Comparison of ENCODE assay signal across 8 mouse cellular contexts in the genomic region with DNA sequence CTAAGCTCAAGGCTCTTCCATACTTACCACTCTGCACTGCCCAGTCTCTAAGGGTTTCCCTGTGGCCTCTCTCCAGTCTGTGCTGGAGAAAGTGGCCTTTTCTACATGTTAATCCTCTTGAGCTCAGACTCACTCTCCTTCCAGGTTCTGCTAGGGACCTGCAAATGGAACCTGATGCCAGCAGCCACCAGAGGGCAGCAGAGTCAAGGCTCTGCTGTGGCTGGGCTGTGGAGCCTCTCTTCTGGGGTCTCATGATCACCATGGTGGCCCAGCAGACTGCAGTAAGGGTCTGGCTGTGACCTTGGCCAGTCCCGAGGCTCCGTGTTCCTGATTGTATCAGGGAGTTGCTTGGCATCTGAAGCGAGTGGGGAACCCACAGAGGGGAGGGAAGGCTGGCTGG. TPM values are rescaled to one million over a fixed set of nuclear protein-coding genes. Genes with fewer than 3 reads are reported as not detected.
DNase-seq lines count a peak whose midpoint lies in the region; ATAC-seq and TF ChIP-seq lines count a peak whose summit lies in the region.

No protein-coding gene starts in this region.

- H3K79me2 ChIP-seq in liver, adult 2 months (ENCODE audit: control insufficient read depth, insufficient read depth, low read length), result no peaks in the 10 kb centered on the region

- H3K27me3 ChIP-seq in hindbrain, embryonic 11.5 days (ENCODE audit: control insufficient read depth, insufficient read depth, low read length), result no peaks in the 10 kb centered on the region
- 0 out of 2 replicates have a peak, but pooled peaks cover 3% of the 10 kb centered on the region for H3K27me3 ChIP-seq in liver, adult 2 months (ENCODE audit: control insufficient read depth, insufficient read depth, low read length)

- H3K9ac ChIP-seq in hindbrain, embryonic 11.5 days (ENCODE audit: low read depth, low read length), result no peak overlapping the region; the same call in 1 of the 2 replicates
- no peak overlapping the region for H3K9ac ChIP-seq in liver, adult 2 months (ENCODE audit: low read depth, low read length)

- TF ChIP-seq POLR2A in liver, adult 2 months (IDR thresholded peaks at IDR 0.05; ENCODE audit: extremely low read depth, insufficient read depth, low read length), result no peak

- DNase-seq in layer of hippocampus, adult 2 months (ENCODE audit: low spot score in 2 of 2), result peak; percentile 13 to 59
- no peak for DNase-seq in layer of hippocampus, adult 9-10 months (ENCODE audit: low spot score)
- DNase-seq in ZHBTc4 (ENCODE audit: low read depth, low spot score), result peak; percentile 79
- peak; percentile 87 for DNase-seq in embryo, embryonic 10.5 days (ENCODE audit: low spot score)
- DNase-seq in hindbrain, embryonic 11.5 days (ENCODE audit: low spot score), result peak; percentile 90
- peak; percentile 22 for DNase-seq in liver, adult 2 months (ENCODE audit: extremely low read depth, low read depth, low spot score)
- peak; percentile 90 for DNase-seq in retina, embryonic 14.5 days (ENCODE audit: low spot score)
- DNase-seq in spleen, adult 12 weeks (ENCODE audit: low spot score), result no peak

- no peaks in the 10 kb centered on the region for H3K36me3 ChIP-seq in hindbrain, embryonic 11.5 days (ENCODE audit: control insufficient read depth, insufficient read depth, low read length)
- no peaks in the 10 kb centered on the region for H3K36me3 ChIP-seq in liver, adult 2 months (ENCODE audit: control insufficient read depth, insufficient read depth, low read length)

- TF ChIP-seq CTCF in layer of hippocampus, adult 2 months (conservative IDR thresholded peaks at IDR 0.05), result peak; percentile 96
- peak; percentile 90 for TF ChIP-seq CTCF in liver, adult 2 months (IDR thresholded peaks at IDR 0.05; ENCODE audit: low read depth, low read length)

- H3K4me3 ChIP-seq in layer of hippocampus, adult 2 months, result no peak overlapping the region
- no peak overlapping the region for H3K4me3 ChIP-seq in hindbrain, embryonic 11.5 days (ENCODE audit: low read depth, low read length)
- no peak overlapping the region for H3K4me3 ChIP-seq in liver, adult 2 months (ENCODE audit: insufficient read depth, low read depth, low read length)

- no peaks in the 10 kb centered on the region for H3K9me3 ChIP-seq in hindbrain, embryonic 11.5 days (ENCODE audit: control insufficient read depth, low read length)

- ATAC-seq in hindbrain, embryonic 11.5 days (ENCODE audit: low FRiP score), result peak; percentile 22; the same call in 1 of the 2 replicates

- H3K4me2 ChIP-seq in hindbrain, embryonic 11.5 days (replicated peaks; ENCODE audit: low read depth, low read length), result no peak overlapping the region

- H3K4me1 ChIP-seq in hindbrain, embryonic 11.5 days (replicated peaks; ENCODE audit: control insufficient read depth, insufficient read depth, low read length), result no peaks in the 10 kb centered on the region
- peaks cover 5% of the 10 kb centered on the region for H3K4me1 ChIP-seq in liver, adult 2 months (ENCODE audit: control insufficient read depth, insufficient read depth, low read length)

- H3K27ac ChIP-seq in layer of hippocampus, adult 2 months, result no peak overlapping the region
- H3K27ac ChIP-seq in hindbrain, embryonic 11.5 days (ENCODE audit: low read depth, low read length), result no peak overlapping the region
- H3K27ac ChIP-seq in liver, adult 2 months (replicated peaks; ENCODE audit: insufficient read depth, low read depth, low read length), result no peak overlapping the region

- 2% methylated on average over 3 of the region's 3 CpGs for WGBS in hindbrain, embryonic 11.5 days
- WGBS in liver, adult 2 months, result 10% methylated on average over 3 of the region's 3 CpGs

RNA-seq across cellular contexts. Expression of gene Pax7, which starts 39.3 kb away (rescaled TPM):
- not detected for total RNA-seq in layer of hippocampus, adult 2 months (2021)
- 2.2 and 2.7 TPM in 2 replicates for polyA plus RNA-seq in hindbrain, embryonic 11.5 days (2014; fragmentation: Nextera tagmentation; extraction: Ambion mirVana)
- total RNA-seq in liver, adult 2 months (2014; rRNA removed), result not detected in 2 replicates
- polyA plus RNA-seq in liver, adult 2 months (2012; rRNA removed), result not detected in 2 replicates

Comparison
In these comparisons a context has a peak if more than half of its experiments do, and no peak if none do; other contexts are left out.
1. DNase-seq: peak in layer of hippocampus, adult 2 months (2 of 2), ZHBTc4 (single experiment), embryo, embryonic 10.5 days (single experiment), hindbrain, embryonic 11.5 days (single experiment), liver, adult 2 months (single experiment) and retina, embryonic 14.5 days (single experiment); none in layer of hippocampus, adult 9-10 months (single experiment) and spleen, adult 12 weeks (single experiment).